Mouse (Mus musculus): Measurements from ENCODE around the gene Stk32b.
A peak's percentile ranks its signal among the peaks of the same experiment; 100 is the strongest.

Stk32b gene

GRCm38 (mm10) chr5:37716505-37717372 is at the start of gene Stk32b:
TSS of gene Stk32b (minus strand) at chr5:37717171.
- DNase-seq (ENCODE audit: low read depth, low spot score), result peak; percentile 36

GRCm38 (mm10) chr5:37765851-37766250 is 48.9 kb upstream of the Stk32b start:
- DNase-seq (ENCODE audit: low read depth, low spot score), result no peak

- no peak for DNase-seq (ENCODE audit: low read depth, low spot score)
Measured at GRCm38 (mm10) chr5:37762046-37762445, 45.1 kb upstream of the Stk32b start.

GRCm38 (mm10) chr5:37753366-37753765 is 36.4 kb upstream of the Stk32b start:
- no peak for DNase-seq (ENCODE audit: low read depth, low spot score)

GRCm38 (mm10) chr5:37752027-37752967 is 35.3 kb upstream of the Stk32b start:
- DNase-seq (ENCODE audit: low read depth, low spot score), result peak; percentile 34

GRCm38 (mm10) chr5:37743889-37744707 is 27.1 kb upstream of the Stk32b start:
- no peak for DNase-seq (ENCODE audit: low read depth, low spot score)

GRCm38 (mm10) chr5:37736213-37736612 is 19.2 kb upstream of the Stk32b start:
- no peak for DNase-seq (ENCODE audit: low read depth, low spot score)

GRCm38 (mm10) chr5:37735224-37735623 is 18.3 kb upstream of the Stk32b start, which contains the start of gene Cytl1:
TSS of gene Cytl1 (plus strand) at chr5:37735519.
- no peak for DNase-seq (ENCODE audit: low read depth, low spot score)

- DNase-seq (ENCODE audit: low read depth, low spot score), result no peak
Measured at GRCm38 (mm10) chr5:37730781-37731180, 13.8 kb upstream of the Stk32b start.

- DNase-seq (ENCODE audit: low read depth, low spot score), result no peak
Measured at GRCm38 (mm10) chr5:37725220-37725886, 8.4 kb upstream of the Stk32b start.

GRCm38 (mm10) chr5:37720670-37721069 is 3.7 kb upstream of the Stk32b start:
- no peak for DNase-seq (ENCODE audit: low read depth, low spot score)

- DNase-seq (ENCODE audit: low read depth, low spot score), result no peak
Measured at GRCm38 (mm10) chr5:37717384-37717963, 503 bp upstream of the Stk32b start.

- no peak for DNase-seq (ENCODE audit: low read depth, low spot score)
Measured at GRCm38 (mm10) chr5:37709257-37709904, 7.6 kb downstream of the Stk32b start.

- DNase-seq (ENCODE audit: low read depth, low spot score), result no peak
Measured at GRCm38 (mm10) chr5:37708124-37708523, 8.8 kb downstream of the Stk32b start.

GRCm38 (mm10) chr5:37704962-37705361 is 12.0 kb downstream of the Stk32b start:
- no peak for DNase-seq (ENCODE audit: low read depth, low spot score)

GRCm38 (mm10) chr5:37699757-37700156 is 17.2 kb downstream of the Stk32b start:
- DNase-seq (ENCODE audit: low read depth, low spot score), result no peak

- no peak for DNase-seq (ENCODE audit: low read depth, low spot score)
Measured at GRCm38 (mm10) chr5:37697286-37697685, 19.7 kb downstream of the Stk32b start.

GRCm38 (mm10) chr5:37695773-37696172 is 21.2 kb downstream of the Stk32b start:
- DNase-seq (ENCODE audit: low read depth, low spot score), result no peak

- DNase-seq (ENCODE audit: low read depth, low spot score), result no peak
Measured at GRCm38 (mm10) chr5:37692759-37693158, 24.2 kb downstream of the Stk32b start.

- no peak for DNase-seq (ENCODE audit: low read depth, low spot score)
Measured at GRCm38 (mm10) chr5:37670781-37671180, 46.2 kb downstream of the Stk32b start.

Data from WW6 (cell line).